Mouse (Mus musculus) CH12F3 (cell line): ENCODE results near the gene Fbxo40.

ENCODE experiments used
- in situ Hi-C: fragments of 300-500 bp; cut with MboI; formaldehyde crosslinking; loops from 2 replicates; pipeline ENCODE4 v1.14.3; 2020; ENCODE audit warnings: low sequenced_read_pairs

Fbxo40 gene

DNA sequence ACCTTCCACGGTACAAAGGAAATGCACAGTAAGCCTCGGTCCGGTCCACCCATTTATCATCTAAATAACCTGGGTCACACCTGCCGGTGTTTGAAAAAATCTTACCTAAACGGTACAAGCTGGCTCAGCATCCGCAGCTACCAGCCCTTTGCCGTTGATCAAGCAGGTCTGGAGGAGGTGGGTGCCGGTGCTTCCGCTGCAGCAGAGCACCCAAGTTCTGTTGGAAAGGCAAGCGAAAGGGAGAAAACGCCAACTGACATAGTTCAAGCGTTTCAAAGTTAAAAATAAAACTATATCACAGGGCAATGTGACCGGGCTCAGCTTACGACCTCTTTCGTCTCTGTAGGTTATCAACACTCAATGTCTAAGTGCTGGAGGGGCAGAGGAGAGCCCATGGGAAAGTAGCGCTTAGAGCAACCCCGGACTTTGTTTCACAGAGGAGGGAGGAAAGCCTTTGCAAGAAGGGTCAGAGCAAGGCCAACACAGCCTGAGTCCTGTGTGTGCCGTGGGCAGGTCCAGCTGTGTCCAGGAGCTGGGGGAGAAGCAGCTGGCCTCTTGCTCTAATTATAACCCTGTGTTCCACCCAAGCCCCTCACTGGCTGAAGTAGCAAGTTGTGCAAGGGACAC lies at the start of gene Fbxo40:
TSS of gene Fbxo40 (minus strand) at position 469 of the 627 bp plus-strand sequence.
- in situ Hi-C loops = no loop called here

- in situ Hi-C loops = no loop called here
These were observed 44.5 kb upstream of the Fbxo40 start for GRCm38 (mm10) chr16:37034751-37035150.

DNA sequence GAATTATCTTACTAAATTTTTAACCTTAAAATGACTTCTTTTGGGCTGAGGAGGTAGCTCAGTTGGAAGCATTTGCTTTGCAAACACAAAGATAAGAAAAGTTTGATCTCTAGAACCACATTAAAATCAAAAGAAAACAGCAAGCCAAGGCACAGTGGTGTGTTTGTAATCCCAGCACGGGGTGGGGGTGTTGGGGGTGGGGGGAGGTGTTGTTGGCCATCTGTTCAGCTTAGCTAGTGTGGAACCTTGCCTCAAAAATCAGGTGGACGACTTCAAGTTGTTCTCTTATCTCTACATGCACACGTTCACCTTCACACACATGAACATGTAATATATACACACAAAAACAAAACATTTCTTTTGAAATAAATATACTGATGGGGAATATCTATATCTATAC lies 41.7 kb upstream of the Fbxo40 start:
- in situ Hi-C loops = no loop called here

DNA sequence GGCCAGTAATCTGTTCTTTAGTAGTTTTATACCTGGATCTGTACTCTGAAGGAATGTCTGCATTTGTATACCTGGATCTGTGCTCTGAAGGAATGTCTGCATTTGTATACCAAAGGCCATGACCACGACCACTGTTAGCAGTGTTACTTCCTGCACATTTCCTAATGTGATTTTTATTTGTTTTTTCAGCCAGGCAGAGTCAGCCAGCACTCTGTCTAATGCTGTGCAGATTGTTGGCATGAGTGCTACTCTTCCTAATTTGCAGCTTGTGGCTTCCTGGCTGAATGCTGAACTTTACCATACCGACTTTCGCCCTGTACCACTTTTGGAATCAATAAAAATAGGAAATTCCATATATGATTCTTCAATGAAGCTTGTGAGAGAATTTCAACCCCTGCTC lies 37.3 kb upstream of the Fbxo40 start:
- in situ Hi-C loops = no loop called here

DNA sequence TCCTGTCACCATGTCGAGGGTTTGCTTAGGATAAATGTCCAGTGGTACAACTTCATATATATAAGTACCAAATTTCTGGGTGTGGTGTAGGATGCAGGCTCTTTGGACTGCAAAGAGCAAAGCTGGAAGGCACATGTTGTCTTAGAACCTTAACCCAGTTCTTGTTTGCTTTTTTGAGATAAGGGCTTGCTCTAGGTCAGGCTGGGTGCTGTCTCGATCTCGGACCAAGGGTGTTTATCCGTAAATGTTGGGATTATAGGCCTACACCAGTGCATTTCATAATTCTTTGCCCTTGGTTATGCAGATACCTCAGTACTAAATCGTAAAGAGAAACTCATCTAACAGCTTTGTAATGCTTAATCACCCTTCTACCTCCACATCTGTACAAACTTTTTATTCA lies 22.1 kb upstream of the Fbxo40 start:
- in situ Hi-C loops = no loop called here

DNA sequence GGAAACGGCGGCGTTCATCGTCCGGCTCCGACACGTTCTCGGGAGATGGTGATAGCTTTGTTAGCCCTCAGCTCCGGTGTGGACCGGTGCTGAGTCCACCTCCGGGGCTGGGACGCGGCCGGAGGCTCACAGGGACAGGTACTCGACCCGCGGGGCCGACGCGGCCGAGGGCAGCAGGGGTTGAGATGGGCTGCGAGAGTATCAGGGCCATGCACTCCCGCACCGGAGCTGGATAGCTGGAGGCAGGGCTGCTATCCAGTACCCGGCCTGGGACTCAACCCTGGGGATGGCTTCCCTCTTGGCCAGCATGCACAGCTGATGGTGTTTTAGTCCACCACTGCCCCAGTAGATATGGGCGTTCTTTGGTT lies 21.6 kb upstream of the Fbxo40 start:
- in situ Hi-C loops = no loop called here

- in situ Hi-C loops = no loop called here
These were observed 21.0 kb upstream of the Fbxo40 start, which contains the start of gene Polq for GRCm38 (mm10) chr16:37011061-37011921. Gene Polq (plus strand): TSS chr16:37011786.

- in situ Hi-C loops = no loop called here
These were observed 20.1 kb upstream of the Fbxo40 start for GRCm38 (mm10) chr16:37010370-37010769.

DNA sequence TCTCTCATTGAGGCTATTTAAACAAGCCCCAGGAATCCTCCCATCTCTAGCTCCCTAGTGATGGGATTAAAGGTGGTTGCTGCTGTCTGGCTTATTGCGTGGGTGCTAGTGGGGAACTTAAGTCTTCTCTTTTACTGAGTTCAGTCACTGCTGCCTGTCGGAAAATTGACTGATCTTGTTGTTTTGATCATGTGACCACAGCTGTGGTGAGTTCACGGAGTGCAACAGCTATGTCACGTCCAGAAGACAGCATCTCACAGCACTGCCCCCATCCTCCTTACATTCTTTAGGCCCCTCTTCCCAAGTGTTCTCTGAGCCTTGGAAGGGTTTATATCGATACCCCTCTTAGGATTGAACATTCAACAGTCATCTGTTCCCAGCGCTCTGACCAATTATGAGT lies 19.0 kb upstream of the Fbxo40 start:
- in situ Hi-C loops = no loop called here

GRCm38 (mm10) chr16:36999366-36999972 lies 9.2 kb upstream of the Fbxo40 start:
- in situ Hi-C loops = loop anchor here (5.0 kb wide), 1 partner anchor 107 kb away; no protein-coding TSS in a partner anchor

GRCm38 (mm10) chr16:36997650-36998049 lies 7.4 kb upstream of the Fbxo40 start:
- in situ Hi-C loops = loop anchor here (5.0 kb wide), 1 partner anchor 105 kb away; no protein-coding TSS in a partner anchor

DNA sequence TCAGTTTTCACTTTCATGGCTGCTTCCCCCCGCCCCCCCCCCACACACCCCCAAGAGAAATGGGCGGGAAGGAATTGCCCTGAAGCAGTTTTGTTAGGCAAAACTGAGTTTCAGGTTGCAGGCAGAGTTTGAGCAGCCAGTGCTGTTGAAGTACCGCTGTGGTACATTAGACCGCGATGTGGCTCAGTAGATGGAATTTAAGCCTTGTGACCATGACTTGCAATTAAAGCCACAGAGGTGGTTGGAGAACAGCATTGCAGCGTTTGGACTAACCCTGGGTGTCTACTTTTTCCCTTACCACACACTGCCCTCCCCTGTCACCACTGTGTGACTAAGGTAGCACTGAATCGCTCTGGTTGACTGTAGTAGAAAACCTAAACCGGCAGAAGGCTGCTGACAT lies 774 bp downstream of the Fbxo40 start:
- in situ Hi-C loops = no loop called here

DNA sequence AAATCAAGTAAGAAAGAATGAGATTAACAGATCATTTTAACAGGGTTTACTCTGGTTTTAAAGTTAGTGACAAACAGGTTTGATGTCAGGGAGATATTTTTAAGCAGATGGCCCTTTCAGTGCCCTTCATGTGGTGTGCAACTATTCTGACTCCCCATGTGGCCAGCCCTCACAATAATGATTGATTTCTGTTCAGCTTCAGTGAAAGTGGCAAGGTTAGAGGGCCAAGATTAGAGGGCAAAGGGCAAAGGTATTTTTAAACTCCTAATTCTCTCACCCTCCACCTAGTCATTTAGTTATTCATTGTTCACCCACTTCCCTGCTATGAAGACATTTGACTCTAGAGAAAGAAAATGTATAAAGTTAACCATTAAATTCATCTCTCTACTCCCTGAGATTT lies 2.2 kb downstream of the Fbxo40 start:
- in situ Hi-C loops = no loop called here

- in situ Hi-C loops = no loop called here
These were observed 2.9 kb downstream of the Fbxo40 start for GRCm38 (mm10) chr16:36987399-36987798.

DNA sequence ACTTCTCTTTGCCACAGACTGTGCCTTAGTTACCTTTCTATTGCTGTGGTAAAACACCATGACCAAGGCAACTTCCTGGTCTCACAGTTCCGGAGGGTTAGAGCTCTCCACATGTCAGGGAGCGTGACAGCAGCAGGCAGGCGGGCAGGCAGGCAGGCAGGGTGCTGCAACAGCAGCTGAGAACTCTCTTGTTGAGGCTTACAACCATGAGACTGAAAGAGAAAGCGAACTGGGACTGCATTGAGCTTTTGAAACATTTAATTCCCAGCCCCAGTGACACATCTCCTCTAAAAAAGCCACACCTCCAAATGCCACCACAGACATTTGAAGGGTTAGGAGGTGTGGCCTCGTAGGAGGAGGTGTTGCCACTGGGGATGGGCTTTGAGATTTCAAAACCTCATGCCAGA lies 4.6 kb downstream of the Fbxo40 start:
- in situ Hi-C loops = no loop called here

DNA sequence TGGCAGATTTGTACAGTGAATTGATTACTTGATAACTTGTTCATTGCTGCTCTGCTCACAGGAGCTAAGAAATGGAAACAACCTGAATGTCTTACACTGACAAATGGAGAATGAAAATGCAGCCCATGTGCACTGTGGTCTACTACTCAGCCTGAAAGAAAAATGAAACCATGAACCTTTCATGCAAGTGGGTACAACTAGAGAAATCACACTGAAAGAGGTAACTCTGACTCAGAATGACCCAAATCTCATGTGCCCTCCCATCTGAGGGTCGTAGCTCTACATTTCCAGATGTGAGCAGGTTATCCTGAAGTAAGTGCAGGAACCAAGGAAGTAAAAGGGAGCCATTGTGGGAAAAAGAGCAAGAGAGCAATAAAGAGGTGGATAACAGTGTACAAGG lies 6.5 kb downstream of the Fbxo40 start:
- in situ Hi-C loops = no loop called here

DNA sequence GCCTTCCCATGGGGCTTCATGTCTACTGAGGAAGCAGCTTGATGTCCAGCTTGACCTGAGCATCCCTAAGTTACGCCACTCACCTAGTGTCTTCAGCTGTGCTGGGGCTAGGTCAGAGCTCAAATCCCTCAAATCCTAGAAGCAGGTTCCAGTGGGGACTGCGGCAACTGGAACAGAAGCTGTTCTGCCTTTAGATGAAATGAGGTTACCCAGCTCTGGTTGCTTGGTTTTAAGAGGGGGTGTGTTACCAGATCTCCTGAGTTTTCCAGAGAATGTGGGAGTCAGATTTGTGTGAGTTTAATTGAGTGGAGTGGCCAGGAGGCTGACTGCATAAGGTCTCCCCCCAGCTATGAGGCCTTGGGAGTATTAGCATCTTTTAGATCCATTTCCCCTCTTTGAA lies 11.1 kb downstream of the Fbxo40 start:
- in situ Hi-C loops = no loop called here

DNA sequence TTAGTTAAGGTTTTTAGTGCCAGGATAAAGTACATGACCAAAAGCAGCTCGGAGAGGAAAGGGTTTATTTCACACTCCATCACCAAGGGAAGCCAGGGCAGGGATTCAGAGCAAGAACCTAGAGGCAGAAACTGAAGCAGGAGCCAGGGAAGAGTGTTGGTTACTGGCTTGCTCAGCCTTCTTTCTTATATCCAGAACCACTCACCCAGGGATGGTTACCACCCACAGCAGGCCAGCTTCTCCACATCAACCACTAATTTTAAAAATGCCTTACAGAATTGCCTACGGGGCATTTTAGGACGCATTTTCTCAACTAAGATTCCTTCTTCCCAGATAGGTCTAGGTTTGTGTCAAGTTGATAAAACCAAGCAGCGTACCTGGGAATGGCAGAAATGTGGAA lies 26.9 kb downstream of the Fbxo40 start:
- in situ Hi-C loops = no loop called here

- in situ Hi-C loops = no loop called here
These were observed 35.2 kb downstream of the Fbxo40 start for GRCm38 (mm10) chr16:36955106-36955505.

GRCm38 (mm10) chr16:36951029-36951428 lies 39.2 kb downstream of the Fbxo40 start:
- in situ Hi-C loops = no loop called here

GRCm38 (mm10) chr16:36949614-36950336 lies 40.5 kb downstream of the Fbxo40 start:
- in situ Hi-C loops = no loop called here
